8 mouse cellular contexts compared by ENCODE assay signal in the genomic region with DNA sequence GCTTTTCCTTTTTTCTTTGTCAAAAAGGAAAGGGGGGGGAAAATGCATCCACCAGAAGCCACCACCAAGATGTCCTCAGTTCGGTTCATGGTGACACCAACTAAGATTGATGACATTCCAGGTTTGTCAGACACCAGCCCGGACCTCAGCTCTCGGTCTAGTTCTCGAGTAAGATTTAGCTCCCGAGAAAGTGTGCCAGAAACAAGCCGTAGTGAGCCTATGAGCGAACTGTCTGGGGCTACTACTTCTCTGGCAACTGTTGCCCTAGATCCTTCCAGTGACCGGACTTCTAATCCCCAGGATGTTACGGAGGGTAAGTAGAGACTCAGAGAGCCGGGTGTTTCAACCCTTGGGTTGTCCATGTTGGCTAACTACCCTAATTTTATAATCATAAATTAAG. TPM values are rescaled to one million over a fixed set of nuclear protein-coding genes. Genes with fewer than 3 reads are reported as not detected.
DNase-seq lines count a peak whose midpoint lies in the region; ATAC-seq lines count a peak whose summit lies in the region.

No protein-coding gene starts in this region.

- peak overlapping the region; percentile 91 for H3K9ac ChIP-seq in heart, embryonic 12.5 days
- H3K9ac ChIP-seq in limb, embryonic 11.5 days (ENCODE audit: low read length): no peak overlapping the region
- peak overlapping the region; percentile 85; the same call in 1 of the 2 replicates for H3K9ac ChIP-seq in neural tube, embryonic 14.5 days (replicated peaks; ENCODE audit: low read depth, low read length)

- H3K27me3 ChIP-seq in heart, embryonic 12.5 days (replicated peaks): no peaks in the 10 kb centered on the region
- no peaks in the 10 kb centered on the region for H3K27me3 ChIP-seq in limb, embryonic 11.5 days (ENCODE audit: control insufficient read depth, insufficient read depth, low read length)
- H3K27me3 ChIP-seq in neural tube, embryonic 14.5 days (ENCODE audit: control insufficient read depth, insufficient read depth, low read length): no peaks in the 10 kb centered on the region

- H3K4me3 ChIP-seq in heart, embryonic 12.5 days: peak overlapping the region; percentile 76
- H3K4me3 ChIP-seq in limb, embryonic 11.5 days (ENCODE audit: low read depth, low read length): peak overlapping the region; percentile 72; the same call in 1 of the 2 replicates
- peak overlapping the region; percentile 80 for H3K4me3 ChIP-seq in neural tube, embryonic 14.5 days (ENCODE audit: low read depth, low read length)

- no peak for ATAC-seq in heart, embryonic 12.5 days (ENCODE audit: insufficient number of reproducible peaks, low FRiP score)
- ATAC-seq in limb, embryonic 11.5 days (ENCODE audit: insufficient number of reproducible peaks, low FRiP score, low TSS enrichment, low read depth): no peak
- no peak for ATAC-seq in neural tube, embryonic 14.5 days (ENCODE audit: low read depth)

- DNase-seq in spleen, adult 12 weeks (ENCODE audit: low spot score): peak; percentile 22
- DNase-seq in spleen, postnatal 4 days (ENCODE audit: low spot score in 2 of 2): no peak
- DNase-seq in embryo, embryonic 10.5 days (ENCODE audit: low spot score): peak; percentile 9
- no peak for DNase-seq in limb, embryonic 11.5 days (ENCODE audit: low spot score)
- no peak for DNase-seq in testis, postnatal 10 days (ENCODE audit: low spot score)
- no peak for DNase-seq in urinary bladder, postnatal 36 days (ENCODE audit: low spot score in 2 of 2)

- H3K4me2 ChIP-seq in heart, embryonic 12.5 days: peak overlapping the region; percentile 89
- H3K4me2 ChIP-seq in limb, embryonic 11.5 days (ENCODE audit: low read depth, severe bottlenecking): peak overlapping the region; percentile 86
- H3K4me2 ChIP-seq in neural tube, embryonic 14.5 days (ENCODE audit: low read depth, low read length): peak overlapping the region; percentile 60

- H3K36me3 ChIP-seq in heart, embryonic 12.5 days: no peaks in the 10 kb centered on the region
- H3K36me3 ChIP-seq in limb, embryonic 11.5 days (ENCODE audit: control insufficient read depth, insufficient read depth, low read length): no peaks in the 10 kb centered on the region
- no peaks in the 10 kb centered on the region for H3K36me3 ChIP-seq in neural tube, embryonic 14.5 days (ENCODE audit: control insufficient read depth, insufficient read depth, low read length)

- H3K9me3 ChIP-seq in heart, embryonic 12.5 days (replicated peaks): no peaks in the 10 kb centered on the region
- no peaks in the 10 kb centered on the region for H3K9me3 ChIP-seq in limb, embryonic 11.5 days (ENCODE audit: control insufficient read depth, low read length)
- no peaks in the 10 kb centered on the region for H3K9me3 ChIP-seq in neural tube, embryonic 14.5 days (ENCODE audit: control insufficient read depth, low read length)

- H3K4me1 ChIP-seq in heart, embryonic 12.5 days (replicated peaks): peaks cover 31% of the 10 kb centered on the region
- no peaks in the 10 kb centered on the region; the same call in 1 of the 2 replicates for H3K4me1 ChIP-seq in limb, embryonic 11.5 days (ENCODE audit: control insufficient read depth, insufficient read depth, low read length)
- H3K4me1 ChIP-seq in neural tube, embryonic 14.5 days (ENCODE audit: control insufficient read depth, insufficient read depth, low read length): peaks cover 26% of the 10 kb centered on the region

- H3K27ac ChIP-seq in heart, embryonic 12.5 days (ENCODE audit: poor library complexity, severe bottlenecking): peak overlapping the region; percentile 95
- H3K27ac ChIP-seq in limb, embryonic 11.5 days (replicated peaks; ENCODE audit: low read depth, low read length): no peak overlapping the region
- H3K27ac ChIP-seq in neural tube, embryonic 14.5 days (ENCODE audit: low read depth, low read length): no peak overlapping the region

- 35% methylated on average over 10 of the region's 10 CpGs for WGBS in heart, embryonic 12.5 days
- WGBS in limb, embryonic 11.5 days: 52% methylated on average over 10 of the region's 10 CpGs
- 30% methylated on average over 10 of the region's 10 CpGs for WGBS in neural tube, embryonic 14.5 days

RNA-seq across cellular contexts. Expression of a gene that starts 0.7 kb away (rescaled TPM):
- polyA plus RNA-seq in heart, embryonic 12.5 days (2016; fragmentation: Nextera tagmentation; extraction: Ambion mirVana): not detected in 2 replicates
- 0.08 TPM in 1 of 2 replicates, not detected in the other for polyA plus RNA-seq in limb, embryonic 11.5 days (2014; fragmentation: Nextera tagmentation; extraction: Ambion mirVana)
- polyA plus RNA-seq in neural tube, embryonic 14.5 days (2014; fragmentation: Nextera tagmentation; extraction: Ambion mirVana): not detected in 2 replicates

RNA-seq across cellular contexts. Expression of a gene that starts 1.2 kb away (rescaled TPM):
- 15.1 and 17.7 TPM in 2 replicates for polyA plus RNA-seq in heart, embryonic 12.5 days (2016; fragmentation: Nextera tagmentation; extraction: Ambion mirVana)
- polyA plus RNA-seq in limb, embryonic 11.5 days (2014; fragmentation: Nextera tagmentation; extraction: Ambion mirVana): 9.7 TPM in 2 replicates
- polyA plus RNA-seq in neural tube, embryonic 14.5 days (2014; fragmentation: Nextera tagmentation; extraction: Ambion mirVana): 26.9 and 28.7 TPM in 2 replicates

RNA-seq across cellular contexts. Expression of a gene that starts 5.1 kb away (rescaled TPM):
- 159 and 169 TPM in 2 replicates for polyA plus RNA-seq in heart, embryonic 12.5 days (2016; fragmentation: Nextera tagmentation; extraction: Ambion mirVana)
- polyA plus RNA-seq in limb, embryonic 11.5 days (2014; fragmentation: Nextera tagmentation; extraction: Ambion mirVana): 180 and 182 TPM in 2 replicates
- polyA plus RNA-seq in neural tube, embryonic 14.5 days (2014; fragmentation: Nextera tagmentation; extraction: Ambion mirVana): 156 and 185 TPM in 2 replicates

RNA-seq across cellular contexts. Expression of a gene that starts 7.7 kb away (rescaled TPM):
- polyA plus RNA-seq in heart, embryonic 12.5 days (2016; fragmentation: Nextera tagmentation; extraction: Ambion mirVana): not detected in 2 replicates
- polyA plus RNA-seq in limb, embryonic 11.5 days (2014; fragmentation: Nextera tagmentation; extraction: Ambion mirVana): not detected in 2 replicates
- polyA plus RNA-seq in neural tube, embryonic 14.5 days (2014; fragmentation: Nextera tagmentation; extraction: Ambion mirVana): 0.09 TPM in 1 of 2 replicates, not detected in the other

RNA-seq across cellular contexts. Expression of a gene that starts 27.5 kb away (rescaled TPM):
- 18.4 and 18.6 TPM in 2 replicates for polyA plus RNA-seq in heart, embryonic 12.5 days (2016; fragmentation: Nextera tagmentation; extraction: Ambion mirVana)
- 14.2 TPM in 2 replicates for polyA plus RNA-seq in limb, embryonic 11.5 days (2014; fragmentation: Nextera tagmentation; extraction: Ambion mirVana)
- 22.4 and 26.1 TPM in 2 replicates for polyA plus RNA-seq in neural tube, embryonic 14.5 days (2014; fragmentation: Nextera tagmentation; extraction: Ambion mirVana)

Comparison
In these comparisons a context has a peak if more than half of its experiments do, and no peak if none do; other contexts are left out.
1. DNase-seq: peak in spleen, adult 12 weeks (single experiment) and embryo, embryonic 10.5 days (single experiment); none in spleen, postnatal 4 days (0 of 2), limb, embryonic 11.5 days (single experiment), testis, postnatal 10 days (single experiment) and urinary bladder, postnatal 36 days (0 of 2).
2. Peak in every context shown above with its lines, with median percentiles within 50 percentile points of each other: H3K4me2 ChIP-seq and H3K4me3 ChIP-seq.